Mouse (Mus musculus) hindbrain, embryonic 16.5 days (tissue): Measurements from ENCODE around the gene Nxn. TPM values are rescaled to one million over a fixed set of nuclear protein-coding genes. Genes with fewer than 3 reads are reported as not detected.

Source experiments
- ATAC-seq: fragments of 200-750 bp; cut with Nextera tagmentation; 2 replicates; pipeline ENCODE4 v1.8.0; 2017; ENCODE audit warnings: moderate TSS enrichment, moderate library complexity
- H3K27ac ChIP-seq: fragments of 300-500 bp; sonication (generic); 2 replicates; pipeline ENCODE4 v1.5.1; 2014; ENCODE audit warnings: low read depth, mild to moderate bottlenecking, control low read depth, low read length, moderate library complexity
- H3K27me3 ChIP-seq: fragments of 300-500 bp; sonication (generic); replicated peaks from 2 replicates; pipeline ENCODE4 v1.6.1; 2014; ENCODE audit warnings: low read length; ENCODE audit not compliant: control insufficient read depth, insufficient read depth
- H3K36me3 ChIP-seq: fragments of 300-500 bp; sonication (generic); 2 replicates; pipeline ENCODE4 v1.6.1; 2014; ENCODE audit warnings: mild to moderate bottlenecking, low read length, moderate library complexity, mixed read lengths; ENCODE audit not compliant: control insufficient read depth, insufficient read depth
- H3K4me1 ChIP-seq: fragments of 300-500 bp; sonication (generic); 2 replicates; pipeline ENCODE4 v1.6.1; 2014; ENCODE audit warnings: low read depth, low read length; ENCODE audit not compliant: control insufficient read depth, insufficient read depth
- H3K4me2 ChIP-seq: fragments of 300-500 bp; sonication (generic); 2 replicates; pipeline ENCODE4 v1.6.1; 2014; ENCODE audit warnings: mild to moderate bottlenecking, low read length, control low read depth, moderate library complexity
- H3K4me3 ChIP-seq: fragments of 300-500 bp; sonication (generic); 2 replicates; pipeline ENCODE4 v1.5.1; 2014; ENCODE audit warnings: mild to moderate bottlenecking, low read length, control low read depth, moderate library complexity
- H3K9ac ChIP-seq: fragments of 300-500 bp; sonication (generic); 2 replicates; pipeline ENCODE4 v1.6.1; 2014; ENCODE audit warnings: low read depth, mild to moderate bottlenecking, control low read depth, low read length, moderate library complexity
- H3K9me3 ChIP-seq: fragments of 300-500 bp; sonication (generic); 2 replicates; pipeline ENCODE4 v1.6.1; 2014; ENCODE audit warnings: mild to moderate bottlenecking, low read length, moderate library complexity; ENCODE audit not compliant: control insufficient read depth
- WGBS: fragments of 180-500 bp; shearing (Covaris S2); extraction: QIAGEN DNeasy Blood & Tissue Kit; methylation state at CpG from one replicate; pipeline ENCODE4 v1.1.7; 2014; 5-methylcytosine and 5-hydroxymethylcytosine counted together
- polyA plus RNA-seq: library from polyadenylated mRNA; unstranded; fragments of >200 nt; fragmentation: Nextera tagmentation; extraction: Ambion mirVana; gene quantifications from 2 replicates; pipeline ENCODE4 v1.2.1, GENCODE M21; 2015

Gene Nxn
- polyA plus RNA-seq, 1 experiment from 2014 or later = 22.2 TPM

DNA sequence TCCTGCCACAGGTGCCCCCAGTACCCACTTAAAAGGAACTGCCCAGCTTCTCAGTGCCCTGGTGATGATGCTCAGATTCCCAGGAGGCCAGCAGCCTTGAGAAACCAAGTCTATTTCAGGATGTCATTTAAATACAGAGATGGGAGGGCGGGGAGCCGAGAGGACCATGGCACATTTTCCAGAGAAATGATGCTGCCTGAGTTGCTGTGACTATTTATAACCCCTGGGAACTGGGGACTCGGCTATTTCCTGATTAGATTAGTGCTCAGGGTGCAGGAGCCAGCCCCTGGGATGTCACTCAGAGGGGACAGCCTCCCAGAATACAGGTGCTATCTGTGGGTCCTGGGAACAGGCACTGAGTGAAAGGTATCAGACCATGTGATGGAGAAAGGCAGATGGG is 28.8 kb upstream of the Nxn start:
- H3K27ac ChIP-seq = no peak overlapping the region; the same call in 1 of the 2 replicates
- WGBS = 70% methylated on average over 3 of the region's 3 CpGs

DNA sequence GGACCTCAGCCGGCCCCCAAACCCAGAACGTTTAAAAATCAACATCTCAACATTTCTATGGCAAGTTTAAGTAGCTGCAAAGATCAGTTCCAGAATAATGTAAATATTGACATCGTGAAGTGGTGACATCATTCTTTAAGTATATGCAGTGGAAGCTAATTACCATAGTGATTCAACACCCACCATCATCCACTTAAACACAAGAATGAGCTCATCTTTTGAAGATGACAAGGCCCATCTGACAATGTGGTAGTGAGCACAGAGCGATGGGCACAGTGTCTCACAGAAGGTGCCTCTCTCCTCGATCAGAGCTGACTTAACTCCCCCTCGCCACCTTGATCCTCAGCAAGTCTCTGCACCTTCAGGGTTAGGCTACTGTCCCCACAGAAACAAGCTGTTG is 26.8 kb upstream of the Nxn start:
- no peak for ATAC-seq
- Histone ChIP-seq H3K4me1 (peaks cover 15% of the 10 kb centered on the region), H3K27me3 (no peaks in the 10 kb centered on the region), H3K4me2 (no peak overlapping the region), H3K4me3 (no peak overlapping the region), H3K9ac (no peak overlapping the region), H3K36me3 (peaks cover 18% of the 10 kb centered on the region), H3K9me3 (no peaks in the 10 kb centered on the region), H3K27ac (no peak overlapping the region)
- WGBS = 87% methylated on average over 6 of the region's 6 CpGs

More for the DNA sequence above, 28.8 kb upstream of the Nxn start:
- H3K4me1 ChIP-seq = peaks cover 15% of the 10 kb centered on the region
- H3K4me2 ChIP-seq = no peak overlapping the region
- no peak for ATAC-seq
- no peaks in the 10 kb centered on the region for H3K27me3 ChIP-seq
- no peaks in the 10 kb centered on the region for H3K9me3 ChIP-seq
- no peak overlapping the region for H3K4me3 ChIP-seq
- H3K9ac ChIP-seq = no peak overlapping the region
- H3K36me3 ChIP-seq = peaks cover 5% of the 10 kb centered on the region; the same call in 1 of the 2 replicates

DNA sequence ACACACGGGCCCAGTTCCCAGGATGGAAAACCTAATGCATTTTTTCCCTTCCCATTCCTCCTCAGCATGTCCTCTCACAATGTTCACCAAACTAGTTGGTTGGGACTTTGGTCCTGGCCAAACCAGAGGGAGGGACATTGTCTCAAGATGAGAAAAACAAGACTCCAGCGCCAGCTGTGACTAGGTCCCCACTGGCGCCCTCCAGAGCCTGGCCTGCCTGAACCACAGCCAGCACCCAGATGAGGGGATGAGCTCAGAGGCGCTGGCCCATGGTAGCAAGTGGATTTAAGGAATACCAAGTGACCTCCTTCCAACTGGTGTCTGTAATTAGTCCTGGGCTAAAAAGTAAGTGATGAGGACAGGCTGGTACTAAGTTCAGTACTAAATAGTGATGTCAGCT is 22.0 kb upstream of the Nxn start:
- H3K4me3 ChIP-seq = no peak overlapping the region
- no peak for ATAC-seq
- H3K9me3 ChIP-seq = no peaks in the 10 kb centered on the region
- peaks cover 11% of the 10 kb centered on the region for H3K4me1 ChIP-seq
- WGBS = 62% methylated on average over 4 of the region's 4 CpGs
- H3K27ac ChIP-seq = no peak overlapping the region
- no peak overlapping the region for H3K9ac ChIP-seq
- H3K4me2 ChIP-seq = no peak overlapping the region
- no peaks in the 10 kb centered on the region for H3K27me3 ChIP-seq
- peaks cover 48% of the 10 kb centered on the region for H3K36me3 ChIP-seq

DNA sequence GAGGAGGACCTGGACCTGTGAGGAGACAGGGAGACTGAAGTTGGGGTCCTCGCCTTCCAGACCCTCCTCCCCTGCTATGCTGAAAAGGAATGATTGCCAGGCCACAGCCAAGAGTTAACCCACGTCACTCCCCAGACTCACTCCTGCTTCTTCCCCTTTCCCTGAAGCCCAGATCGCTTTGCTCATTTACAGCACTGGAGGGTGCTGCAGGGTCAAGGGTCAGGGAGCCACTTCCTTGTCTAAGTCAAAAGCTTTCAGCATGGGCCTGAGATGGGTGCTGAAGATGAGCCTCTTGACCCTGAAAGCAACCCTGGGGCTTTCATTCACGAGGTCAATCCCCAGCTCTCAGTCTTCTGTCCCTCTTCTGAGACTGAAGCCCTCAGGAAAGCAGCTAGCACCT is 20.2 kb upstream of the Nxn start:
- Histone ChIP-seq H3K9me3 (no peaks in the 10 kb centered on the region), H3K27ac (peak overlapping the region; percentile 50), H3K27me3 (no peaks in the 10 kb centered on the region), H3K4me1 (peaks cover 11% of the 10 kb centered on the region), H3K36me3 (peaks cover 58% of the 10 kb centered on the region), H3K9ac (no peak overlapping the region; the same call in 1 of the 2 replicates), H3K4me3 (no peak overlapping the region), H3K4me2 (no peak overlapping the region)
- ATAC-seq = no peak
- 62% methylated on average over 4 of the region's 4 CpGs for WGBS

DNA sequence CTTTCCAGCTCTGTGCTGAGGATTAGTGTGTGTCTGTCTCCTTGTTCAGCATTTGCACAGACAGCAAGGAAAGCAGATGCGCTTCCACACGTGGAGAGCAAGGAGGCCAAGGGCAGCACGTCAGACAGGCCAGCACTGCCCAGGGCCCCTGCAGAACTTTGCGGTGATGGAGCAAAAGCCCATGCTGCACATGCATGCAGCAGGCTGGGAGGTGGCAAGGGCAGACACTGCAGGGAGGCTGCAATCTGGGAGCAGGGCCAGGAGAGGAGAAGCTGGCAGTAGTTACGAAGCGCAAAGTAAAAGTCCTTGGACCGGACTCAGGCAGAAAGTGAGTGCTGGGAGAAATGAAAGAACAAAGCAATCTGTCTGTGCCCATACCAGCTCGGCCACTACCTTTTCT is 19.5 kb upstream of the Nxn start:
- Histone ChIP-seq H3K4me3 (no peak overlapping the region), H3K9me3 (no peaks in the 10 kb centered on the region), H3K27ac (peak overlapping the region; percentile 50), H3K4me1 (peaks cover 11% of the 10 kb centered on the region), H3K9ac (no peak overlapping the region; the same call in 1 of the 2 replicates), H3K36me3 (peaks cover 57% of the 10 kb centered on the region), H3K4me2 (no peak overlapping the region), H3K27me3 (no peaks in the 10 kb centered on the region)
- WGBS = 53% methylated on average over 8 of the region's 8 CpGs
- peak; percentile 61 for ATAC-seq

DNA sequence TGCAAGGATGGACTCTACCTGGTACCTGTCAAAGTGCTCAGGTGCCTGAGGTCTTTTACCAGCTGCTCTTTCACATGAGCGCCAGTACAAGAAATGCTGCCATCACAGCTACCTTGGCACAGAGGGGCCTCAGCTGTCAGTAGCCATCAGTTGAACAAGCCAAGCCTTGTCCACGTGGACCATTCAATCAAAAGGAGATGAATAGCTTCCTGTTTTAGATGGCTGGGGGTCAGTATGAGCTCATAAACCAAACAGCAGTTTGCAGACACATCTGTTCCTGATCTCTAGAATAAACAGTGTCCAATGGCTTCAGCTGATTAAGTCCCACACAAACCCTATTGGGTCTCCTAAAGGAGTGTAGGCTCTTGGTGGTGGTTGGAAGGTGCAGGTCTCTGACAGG is 17.0 kb upstream of the Nxn start:
- no peak overlapping the region for H3K4me3 ChIP-seq
- peaks cover 11% of the 10 kb centered on the region for H3K4me1 ChIP-seq
- peaks cover 43% of the 10 kb centered on the region for H3K36me3 ChIP-seq
- no peaks in the 10 kb centered on the region for H3K27me3 ChIP-seq
- H3K27ac ChIP-seq = no peak overlapping the region
- H3K4me2 ChIP-seq = no peak overlapping the region
- no peak for ATAC-seq
- 63% methylated on average over 2 of the region's 2 CpGs for WGBS
- no peak overlapping the region for H3K9ac ChIP-seq
- H3K9me3 ChIP-seq = no peaks in the 10 kb centered on the region

DNA sequence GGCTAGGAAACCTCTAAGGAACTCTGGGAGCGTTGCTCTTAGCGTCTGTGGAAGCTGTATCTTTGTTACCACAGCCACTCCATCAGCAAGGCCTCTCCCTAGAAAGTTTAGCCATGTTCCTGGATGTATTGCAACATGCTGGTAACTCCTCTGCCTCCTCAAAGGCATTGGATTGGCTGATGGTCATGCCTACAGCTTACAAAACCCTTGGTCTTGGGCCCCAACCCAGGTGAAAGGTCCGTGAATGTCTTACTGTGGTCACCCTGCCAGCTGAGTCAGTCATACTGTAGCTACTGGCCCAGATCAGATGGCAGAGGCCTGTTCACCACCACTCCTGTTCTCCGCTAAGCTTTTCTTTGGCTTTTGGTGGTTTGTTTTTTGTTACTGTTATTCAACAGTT is 16.1 kb upstream of the Nxn start:
- no peak for ATAC-seq
- Histone ChIP-seq H3K27me3 (no peaks in the 10 kb centered on the region), H3K27ac (no peak overlapping the region), H3K9me3 (no peaks in the 10 kb centered on the region), H3K36me3 (peaks cover 43% of the 10 kb centered on the region), H3K9ac (no peak overlapping the region), H3K4me3 (no peak overlapping the region), H3K4me2 (no peak overlapping the region), H3K4me1 (peaks cover 11% of the 10 kb centered on the region)
- whole genome bisulfite sequencing = 91% methylated on average over 4 of the region's 4 CpGs

DNA sequence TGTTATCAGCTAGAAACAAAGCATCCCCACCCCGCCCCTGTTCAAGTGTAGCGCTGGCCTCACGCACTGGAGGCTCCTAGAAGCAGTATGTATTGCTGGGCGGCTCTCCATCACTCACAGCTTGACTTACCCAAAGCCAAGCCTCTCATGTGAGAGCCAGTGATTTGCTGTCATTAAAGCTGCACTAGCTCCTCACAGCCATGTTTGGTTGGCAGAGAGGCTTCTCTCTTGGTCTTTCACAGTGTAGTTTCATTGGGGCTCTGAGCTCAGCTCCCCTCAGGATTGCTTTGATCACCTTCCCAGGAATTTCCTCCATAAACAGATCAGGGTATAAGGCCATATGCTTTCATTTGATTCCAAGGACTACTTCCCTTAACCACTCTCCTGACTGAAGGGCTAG is 14.3 kb upstream of the Nxn start:
- Histone ChIP-seq H3K27me3 (no peaks in the 10 kb centered on the region), H3K4me3 (no peak overlapping the region), H3K9ac (no peak overlapping the region), H3K9me3 (no peaks in the 10 kb centered on the region), H3K4me2 (no peak overlapping the region), H3K36me3 (peaks cover 31% of the 10 kb centered on the region), H3K27ac (no peak overlapping the region), H3K4me1 (peaks cover 3% of the 10 kb centered on the region; the same call in 1 of the 2 replicates)
- ATAC-seq = 0 out of 2 replicates have a peak, but pooled peaks have one; percentile 18
- WGBS = 70% methylated on average over 4 of the region's 4 CpGs

DNA sequence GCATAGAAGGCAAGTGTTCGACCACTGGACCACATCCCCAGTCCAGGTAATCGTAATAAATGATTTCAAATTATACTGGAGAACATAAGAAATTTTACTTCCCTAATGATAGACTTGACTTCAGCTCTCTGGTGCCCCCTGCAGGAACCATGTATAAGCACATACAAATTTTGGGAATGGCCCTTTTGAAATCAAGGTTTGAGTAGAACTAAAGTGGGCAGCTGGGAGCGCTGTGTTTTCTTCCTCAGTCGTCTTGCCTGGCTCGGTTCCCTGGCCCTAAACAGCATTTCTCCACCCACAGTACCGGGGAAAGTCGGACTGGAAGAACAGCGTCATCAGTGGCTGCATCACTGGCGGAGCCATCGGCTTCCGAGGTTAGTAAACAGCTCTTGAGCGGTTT is 11.9 kb upstream of the Nxn start:
- H3K27me3 ChIP-seq = no peaks in the 10 kb centered on the region
- peaks cover 13% of the 10 kb centered on the region for H3K36me3 ChIP-seq
- ATAC-seq = no peak
- peaks cover 7% of the 10 kb centered on the region for H3K4me1 ChIP-seq
- WGBS = 72% methylated on average over 12 of the region's 12 CpGs
- H3K9me3 ChIP-seq = no peaks in the 10 kb centered on the region
- H3K4me3 ChIP-seq = no peak overlapping the region
- no peak overlapping the region for H3K4me2 ChIP-seq
- H3K9ac ChIP-seq = no peak overlapping the region
- no peak overlapping the region for H3K27ac ChIP-seq
